Mouse (Mus musculus) myocyte (in vitro differentiated cells): ENCODE measurements around the gene Hhipl1.

Source experiments
- CEBPB ChIP-seq: IDR thresholded peaks from 2 replicates; pipeline ENCODE4 v1.6.1; 2011; ENCODE audit warnings: mild to moderate bottlenecking, moderate library complexity; ENCODE audit not compliant: poor library complexity, insufficient read depth, severe bottlenecking
- MAX ChIP-seq: IDR thresholded peaks from one replicate; pipeline ENCODE4 v1.6.1; 2011; ENCODE audit warnings: low read depth, mild to moderate bottlenecking, control low read depth
- MYOD1 ChIP-seq, 3 experiments: IDR thresholded peaks; one replicate each; pipeline ENCODE4 v1.6.1; 2011; ENCODE audit warnings: control low read depth in 2 of 3, low read depth in 2 of 3, mild to moderate bottlenecking in 2 of 3, moderate library complexity in 1 of 3; ENCODE audit not compliant: insufficient read length in 2 of 3, control insufficient read depth in 1 of 3
- MYOG ChIP-seq, 3 experiments: IDR thresholded peaks; one replicate each; pipeline ENCODE4 v1.6.1; 2011; ENCODE audit warnings: control low read depth in 2 of 3, low read depth in 2 of 3, mild to moderate bottlenecking in 2 of 3; ENCODE audit not compliant: insufficient read length in 2 of 3, control insufficient read depth in 1 of 3, insufficient read depth in 1 of 3
- POLR2A ChIP-seq: IDR thresholded peaks from one replicate; pipeline ENCODE4 v1.6.1; 2011; ENCODE audit warnings: low read depth, mild to moderate bottlenecking, control low read depth, moderate library complexity; ENCODE audit not compliant: insufficient read length
- POLR2AphosphoS2 ChIP-seq: IDR thresholded peaks from one replicate; pipeline ENCODE4 v1.6.1; 2011; ENCODE audit warnings: low read depth, control low read depth; ENCODE audit not compliant: insufficient read length
- USF1 ChIP-seq: IDR thresholded peaks from one replicate; pipeline ENCODE4 v1.6.1; 2011; ENCODE audit warnings: low read depth, mild to moderate bottlenecking, control low read depth, moderate library complexity

DNA sequence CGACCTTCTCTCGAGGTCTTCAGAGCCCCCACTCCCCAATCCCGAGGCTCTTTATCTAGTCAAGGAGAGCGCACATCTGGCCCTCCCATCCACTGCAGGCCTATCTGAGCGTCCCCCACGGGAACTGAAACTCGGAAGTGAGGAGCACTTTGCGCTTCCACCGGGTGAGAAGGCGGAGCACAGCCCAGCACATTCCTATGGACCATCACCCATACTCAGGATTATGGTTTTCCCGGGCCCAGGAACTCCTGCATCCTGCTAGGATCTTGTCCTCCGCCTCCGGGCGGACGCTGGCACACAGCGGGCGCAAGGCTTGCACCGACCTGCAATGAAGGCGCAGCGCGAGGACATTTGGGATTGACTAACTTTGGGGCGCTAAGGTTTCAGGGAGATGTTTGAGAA is 27.4 kb downstream of the Hhipl1 start:
- TF ChIP-seq POLR2A (no peak), MYOG (IDR thresholded peaks at IDR 0.05; ENCODE audit: control insufficient read depth in 1 of 3, insufficient read depth in 1 of 3, insufficient read length in 2 of 3, low read depth in 2 of 3) (no peak), POLR2AphosphoS2 (no peak), MAX (no peak), CEBPB (no peak), MYOD1 (IDR thresholded peaks at IDR 0.05; ENCODE audit: control insufficient read depth in 1 of 3, insufficient read length in 2 of 3, low read depth in 2 of 3) (no peak), USF1 (no peak)
